Mouse (Mus musculus) liver, adult 2 months (tissue): ENCODE measurements around the gene Abl1.

Experiments used
- CTCF ChIP-seq: fragments of 200-500 bp; IDR thresholded peaks from 2 replicates; pipeline ENCODE4 v1.5.1; 2011; ENCODE audit warnings: low read depth, low read length, control low read depth
- POLR2A ChIP-seq: fragments of 200-500 bp; IDR thresholded peaks from 2 replicates; pipeline ENCODE4 v1.6.1; 2011; ENCODE audit warnings: low read length, control low read depth; ENCODE audit not compliant: insufficient read depth; ENCODE audit errors: extremely low read depth

DNA sequence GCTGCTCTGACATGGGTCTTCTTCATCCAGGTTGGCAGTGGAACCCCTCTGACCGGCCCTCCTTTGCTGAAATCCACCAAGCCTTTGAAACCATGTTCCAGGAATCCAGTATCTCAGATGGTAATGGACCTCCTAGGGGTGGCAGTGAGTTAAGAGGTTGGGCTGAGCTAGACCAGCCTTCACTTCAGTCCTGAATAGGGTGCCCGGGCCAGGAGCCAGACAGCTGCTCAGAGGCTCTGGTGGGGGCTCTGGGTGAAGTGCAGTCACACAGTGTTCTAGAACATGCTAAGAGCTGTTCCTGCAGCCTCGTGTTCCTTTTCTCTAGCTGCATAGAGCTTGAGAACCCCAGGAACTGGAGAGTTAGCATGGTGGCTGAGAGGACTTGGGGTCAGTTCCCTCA, 108.8 kb downstream of the Abl1 start:
- no peak for TF ChIP-seq CTCF
- TF ChIP-seq POLR2A, result no peak
